Mouse (Mus musculus) G1E (cell line): ENCODE results near the gene Ubxn6.

Source experiments
- CTCF ChIP-seq: IDR thresholded peaks from 2 replicates; pipeline ENCODE4 v1.5.1; 2012; ENCODE audit warnings: low read depth, low read length, inconsistent platforms, mixed read lengths
- GATA1 ChIP-seq: IDR thresholded peaks from 2 replicates; pipeline ENCODE4 v1.6.1; 2012; ENCODE audit warnings: borderline replicate concordance, low read length, inconsistent platforms, mixed read lengths
- TAL1 ChIP-seq: conservative IDR thresholded peaks from 2 replicates; pipeline ENCODE4 v1.6.1; 2012; ENCODE audit warnings: low read depth, low read length, inconsistent platforms, mixed read lengths

DNA sequence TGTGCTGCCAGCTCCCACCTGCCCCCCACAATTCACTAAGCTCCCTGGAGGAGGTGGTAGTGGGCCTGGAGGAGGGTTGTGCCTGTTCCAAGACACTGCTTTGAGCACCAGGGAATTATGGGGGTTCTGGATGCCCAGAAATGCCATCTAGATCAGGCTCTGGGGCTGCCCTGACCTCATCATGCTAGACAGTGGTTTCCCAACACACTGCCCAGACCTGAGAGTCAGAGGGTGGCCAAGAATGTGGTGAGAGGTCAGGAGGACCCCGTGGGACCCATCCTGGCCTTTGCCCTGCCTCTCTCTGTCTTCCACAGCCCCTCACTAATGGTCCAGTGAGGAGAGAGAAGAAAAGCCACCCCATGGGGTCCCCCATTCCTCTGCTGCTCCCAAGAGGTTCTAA, 36.2 kb upstream of the Ubxn6 start:
- TF ChIP-seq GATA1 (no peak), CTCF (no peak), TAL1 (no peak)
